9 mouse cellular contexts compared by ENCODE assay signal in the genomic region with DNA sequence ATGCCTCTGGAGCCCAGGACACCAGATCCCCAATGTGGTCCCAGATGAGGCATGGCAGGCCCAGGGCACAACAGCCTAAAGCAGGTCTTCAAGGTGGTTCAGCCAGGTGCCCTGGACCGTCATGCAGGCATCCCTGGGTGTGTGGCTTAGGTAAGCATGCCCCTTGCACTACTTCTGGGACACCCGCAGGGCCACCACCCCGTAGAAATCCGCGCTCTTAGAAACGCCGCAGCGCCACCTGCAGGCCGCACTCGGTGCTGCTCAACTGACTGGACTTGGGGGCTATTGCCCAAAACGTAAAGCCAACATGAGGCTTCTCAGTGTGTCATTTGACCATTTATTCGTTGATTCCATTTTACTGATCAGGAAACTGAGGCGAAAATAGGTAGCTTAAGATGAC. TPM values are rescaled to one million over a fixed set of nuclear protein-coding genes. Genes with fewer than 3 reads are reported as not detected.
A peak's percentile ranks its signal among the peaks of the same experiment; 100 is the strongest.
DNase-seq lines count a peak whose midpoint lies in the region; ATAC-seq lines count a peak whose summit lies in the region.
"Had no signal": no experiment of that assay in that cellular context is flagged by ENCODE, and none has a peak within 500 bp of the region (broad histone marks: within the 10 kb centered on the region; RNA-seq: fewer than 3 reads in every experiment).

No protein-coding gene starts in this region.

- no peaks in the 10 kb centered on the region for H3K9me3 ChIP-seq in heart, embryonic 11.5 days (replicated peaks; ENCODE audit: control insufficient read depth, low read length)
- H3K9me3 ChIP-seq: embryonic facial prominence, embryonic 15.5 days had no signal

- ATAC-seq in heart, embryonic 11.5 days (replicated peaks; ENCODE audit: insufficient number of reproducible peaks, low FRiP score, low TSS enrichment) = no peak

- no peak overlapping the region for H3K9ac ChIP-seq in heart, embryonic 11.5 days (ENCODE audit: low read depth, low read length)
- H3K9ac ChIP-seq: embryonic facial prominence, embryonic 15.5 days had no signal

- no peak overlapping the region for H3K27ac ChIP-seq in heart, embryonic 11.5 days (ENCODE audit: low read depth, low read length)
- H3K27ac ChIP-seq: embryonic facial prominence, embryonic 15.5 days had no signal

- H3K27me3 ChIP-seq in heart, embryonic 11.5 days (ENCODE audit: control insufficient read depth, insufficient read depth, low read length) = peaks cover 37% of the 10 kb centered on the region

- no peaks in the 10 kb centered on the region for H3K4me1 ChIP-seq in heart, embryonic 11.5 days (ENCODE audit: control insufficient read depth, insufficient read depth, low read length)

- 7% methylated on average over 13 of the region's 13 CpGs for WGBS in heart, embryonic 11.5 days (ENCODE audit: insufficient replicate concordance)

- no peak overlapping the region for H3K4me3 ChIP-seq in heart, embryonic 11.5 days (ENCODE audit: low read depth, low read length)
- H3K4me3 ChIP-seq: embryonic facial prominence, embryonic 15.5 days had no signal

- peak; percentile 12 to 61 for DNase-seq in heart, postnatal 10 days
- DNase-seq in spleen, adult 12 weeks (ENCODE audit: low spot score) = peak; percentile 20
- no peak for DNase-seq in spleen, postnatal 36 days (ENCODE audit: low spot score in 2 of 2)
- peak; percentile 85 to 90 for DNase-seq in cerebellum, postnatal 10 days
- DNase-seq in kidney, postnatal 4 days = peak; percentile 78 to 80
- DNase-seq in spleen, postnatal 14 days (ENCODE audit: low spot score in 2 of 2) = peak; percentile 20 to 41
- DNase-seq in right cerebral cortex, postnatal 36 days (ENCODE audit: low spot score in 2 of 2) = no peak

- intact Hi-C loops in heart, postnatal 10 days (cut with DNase I) = no loop called here

- H3K36me3 ChIP-seq in heart, embryonic 11.5 days (ENCODE audit: control insufficient read depth, insufficient read depth, low read length) = no peaks in the 10 kb centered on the region
- H3K36me3 ChIP-seq: embryonic facial prominence, embryonic 15.5 days had no signal

- H3K4me2 ChIP-seq in heart, embryonic 11.5 days = no peak overlapping the region

RNA-seq across cellular contexts. Expression of a gene that starts 48.5 kb away (rescaled TPM):
- 1 to 10 TPM; 4.1 to 6.6 TPM for total RNA-seq in heart, postnatal 10 days (2021)
- 2.4 and 3.8 TPM in 2 replicates for polyA plus RNA-seq in heart, embryonic 11.5 days (2014; fragmentation: Nextera tagmentation; extraction: Ambion mirVana)

Comparison
In these comparisons a context has a peak if more than half of its experiments do, and no peak if none do; other contexts are left out.
1. DNase-seq: peak in heart, postnatal 10 days (2 of 2), spleen, adult 12 weeks (single experiment), cerebellum, postnatal 10 days (2 of 2), kidney, postnatal 4 days (2 of 2) and spleen, postnatal 14 days (2 of 2); none in spleen, postnatal 36 days (0 of 2) and right cerebral cortex, postnatal 36 days (0 of 2).